Mouse (Mus musculus) MEL (cell line): Measurements from ENCODE around the gene AC134908.4.

ENCODE experiments used
- CHD2 ChIP-seq: IDR thresholded peaks from 2 replicates; pipeline ENCODE4 v1.6.1; 2011; ENCODE audit warnings: low read length, improper control_type of control experiment
- CTCF ChIP-seq, 3 experiments: IDR thresholded peaks in 2 of 3; conservative IDR thresholded peaks in 1 of 3; 2 replicates each; pipeline ENCODE4 v1.5.1; 2011 to 2012; ENCODE audit warnings: low read length in 3 of 3, low read depth in 2 of 3, mild to moderate bottlenecking in 2 of 3, improper control_type of control experiment in 1 of 3, inconsistent platforms in 1 of 3, mixed read lengths in 1 of 3, moderate library complexity in 1 of 3; ENCODE audit not compliant: control insufficient read depth in 1 of 3, insufficient read depth in 1 of 3, poor library complexity in 1 of 3, severe bottlenecking in 1 of 3
- EP300 ChIP-seq, 2 experiments: IDR thresholded peaks; 2 replicates each; pipeline ENCODE4 v1.6.1; 2011; ENCODE audit warnings: improper control_type of control experiment in 2 of 2, low read length in 2 of 2, low read depth in 1 of 2, mild to moderate bottlenecking in 1 of 2
- GATA1 ChIP-seq: IDR thresholded peaks from 2 replicates; pipeline ENCODE4 v1.6.1; 2011; ENCODE audit warnings: low read depth, low read length, improper control_type of control experiment
- JUND ChIP-seq: IDR thresholded peaks from 2 replicates; pipeline ENCODE4 v1.6.1; 2011; ENCODE audit warnings: low read depth, mild to moderate bottlenecking, improper control_type of control experiment, low read length
- MAX ChIP-seq: IDR thresholded peaks from 2 replicates; pipeline ENCODE4 v1.6.1; 2011; ENCODE audit warnings: low read length, improper control_type of control experiment
- POLR2AphosphoS2 ChIP-seq: IDR thresholded peaks from 2 replicates; pipeline ENCODE4 v1.6.1; 2011; ENCODE audit warnings: low read length, improper control_type of control experiment
- USF2 ChIP-seq, 2 experiments: IDR thresholded peaks; 2 replicates each; pipeline ENCODE4 v1.6.1; 2011 to 2012; ENCODE audit warnings: improper control_type of control experiment in 2 of 2, low read length in 2 of 2, borderline replicate concordance in 1 of 2, inconsistent platforms in 1 of 2, low read depth in 1 of 2, mild to moderate bottlenecking in 1 of 2; ENCODE audit not compliant: insufficient read depth in 1 of 2

DNA sequence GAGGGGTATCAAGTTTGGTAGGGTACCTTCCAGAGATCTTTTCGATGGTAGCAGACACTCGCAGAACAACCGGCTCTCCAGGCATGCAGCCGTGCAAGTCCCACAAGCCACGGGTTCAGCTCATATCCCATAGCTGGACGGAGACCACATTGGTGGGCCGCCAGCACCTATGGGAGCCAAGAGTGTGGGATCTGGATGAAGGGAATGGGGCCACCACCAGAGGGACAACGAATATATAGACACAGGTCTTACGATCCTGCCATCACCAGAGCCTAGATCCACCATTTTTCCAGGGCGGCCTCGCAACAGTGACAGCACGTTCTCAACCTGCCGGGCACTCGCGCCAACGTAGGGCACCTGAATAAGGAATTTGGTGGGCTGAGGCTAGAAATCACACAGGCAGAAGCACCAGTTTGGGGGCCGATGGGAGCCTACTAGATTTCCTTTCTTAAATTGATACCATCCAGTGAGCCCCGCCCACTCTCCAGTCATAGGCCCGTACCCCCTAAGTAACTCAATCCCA, 4.1 kb downstream of the AC134908.4 start:
- TF ChIP-seq EP300 (IDR thresholded peaks at IDR 0.05; ENCODE audit: low read depth in 1 of 2, low read length in 2 of 2) (no peak), GATA1 (no peak), CHD2 (no peak), POLR2AphosphoS2 (no peak), CTCF (IDR thresholded peaks at IDR 0.05 in 2 of 3, conservative IDR thresholded peaks at IDR 0.05 in 1 of 3; ENCODE audit: control insufficient read depth in 1 of 3, insufficient read depth in 1 of 3, low read depth in 2 of 3, low read length in 3 of 3, poor library complexity in 1 of 3, severe bottlenecking in 1 of 3) (no peak), MAX (no peak), USF2 (IDR thresholded peaks at IDR 0.05; ENCODE audit: borderline replicate concordance in 1 of 2, insufficient read depth in 1 of 2, low read depth in 1 of 2, low read length in 2 of 2) (no peak), JUND (no peak)
